Mouse (Mus musculus): Measurements from ENCODE around the gene Stox2. TPM values are rescaled to one million over a fixed set of nuclear protein-coding genes. Genes with fewer than 3 reads are reported as not detected.

Stox2 gene
- total RNA-seq, 2 experiments from 2014 or later = 11.4 to 14.3 TPM

- no peak for DNase-seq
Measured at GRCm38 (mm10) chr8:47409061-47409460, 37.1 kb downstream of the Stox2 start.

GRCm38 (mm10) chr8:47404852-47405251, 41.3 kb downstream of the Stox2 start:
- no peak for DNase-seq

- no peak for DNase-seq
Measured at GRCm38 (mm10) chr8:47392927-47393326, 53.2 kb downstream of the Stox2 start.

GRCm38 (mm10) chr8:47392290-47392689, 53.9 kb downstream of the Stox2 start:
- no peak for DNase-seq

GRCm38 (mm10) chr8:47391844-47392243, 54.3 kb downstream of the Stox2 start:
- DNase-seq = no peak

- peak; percentile 10 to 30 for DNase-seq
Measured at GRCm38 (mm10) chr8:47389430-47389829, 56.7 kb downstream of the Stox2 start.

GRCm38 (mm10) chr8:47388171-47388570, 58.0 kb downstream of the Stox2 start:
- DNase-seq = peak; percentile 8 to 20

GRCm38 (mm10) chr8:47385810-47386209, 60.4 kb downstream of the Stox2 start:
- DNase-seq = no peak

- DNase-seq = no peak
Measured at GRCm38 (mm10) chr8:47384151-47384550, 62.0 kb downstream of the Stox2 start.

GRCm38 (mm10) chr8:47383632-47384031, 62.5 kb downstream of the Stox2 start:
- no peak for DNase-seq

- peak; percentile 37 to 61 for DNase-seq
Measured at GRCm38 (mm10) chr8:47381216-47381615, 64.9 kb downstream of the Stox2 start.

- no peak for DNase-seq
Measured at GRCm38 (mm10) chr8:47380725-47381124, 65.4 kb downstream of the Stox2 start.

- peak; percentile 21 to 35 for DNase-seq
Measured at GRCm38 (mm10) chr8:47380075-47380474, 66.1 kb downstream of the Stox2 start.

GRCm38 (mm10) chr8:47376651-47377050, 69.5 kb downstream of the Stox2 start:
- no peak for DNase-seq

- no peak for DNase-seq
Measured at GRCm38 (mm10) chr8:47373757-47374156, 72.4 kb downstream of the Stox2 start.

- no peak for DNase-seq
Measured at GRCm38 (mm10) chr8:47371539-47371938, 74.6 kb downstream of the Stox2 start.

- DNase-seq = no peak
Measured at GRCm38 (mm10) chr8:47371081-47371480, 75.1 kb downstream of the Stox2 start.

- peak; percentile 87 to 90 for DNase-seq
Measured at GRCm38 (mm10) chr8:47370421-47371080, 75.6 kb downstream of the Stox2 start.

- DNase-seq = no peak
Measured at GRCm38 (mm10) chr8:47369949-47370348, 76.2 kb downstream of the Stox2 start.

GRCm38 (mm10) chr8:47369044-47369769, 77.0 kb downstream of the Stox2 start:
- DNase-seq = no peak

- no peak for DNase-seq
Measured at GRCm38 (mm10) chr8:47367029-47367428, 79.1 kb downstream of the Stox2 start.

GRCm38 (mm10) chr8:47363271-47363670, 82.9 kb downstream of the Stox2 start:
- DNase-seq = peak; percentile 24 to 48

GRCm38 (mm10) chr8:47355340-47355906, 90.7 kb downstream of the Stox2 start:
- DNase-seq = no peak
